Mouse (Mus musculus): ENCODE measurements at regions not wholly inside any gene's neighbourhood (a gene's known extent, or its start where the extent isn't known, plus 50 kb on each side); places are given as distances from the start of the nearest gene placed in this dataset.

GRCm38 (mm10) chr6:70714239-70714638 is 77.8 kb downstream of the Rpia start:
- peak; percentile 77 for ATAC-seq (replicated peaks; ENCODE audit: low FRiP score, low TSS enrichment, poor library complexity, severe bottlenecking)

- no peak for ATAC-seq (replicated peaks; ENCODE audit: low FRiP score, low TSS enrichment, poor library complexity, severe bottlenecking)
Observed at GRCm38 (mm10) chr6:70713665-70714064, 78.4 kb downstream of the Rpia start.

GRCm38 (mm10) chr6:70713118-70713517 is 78.9 kb downstream of the Rpia start:
- no peak for ATAC-seq (replicated peaks; ENCODE audit: low FRiP score, low TSS enrichment, poor library complexity, severe bottlenecking)

GRCm38 (mm10) chr6:70709338-70710055 is 82.5 kb downstream of the Rpia start:
- peak; percentile 92 for ATAC-seq (replicated peaks; ENCODE audit: low FRiP score, low TSS enrichment, poor library complexity, severe bottlenecking)

- no peak for ATAC-seq (replicated peaks; ENCODE audit: low FRiP score, low TSS enrichment, poor library complexity, severe bottlenecking)
Observed at GRCm38 (mm10) chr6:70695596-70695995, 96.4 kb downstream of the Rpia start.

Measured in megakaryocyte-erythroid progenitor cell, adult 5-6 weeks (primary cell).